Comparison of ENCODE assay signal across 13 mouse cellular contexts in the genomic region with DNA sequence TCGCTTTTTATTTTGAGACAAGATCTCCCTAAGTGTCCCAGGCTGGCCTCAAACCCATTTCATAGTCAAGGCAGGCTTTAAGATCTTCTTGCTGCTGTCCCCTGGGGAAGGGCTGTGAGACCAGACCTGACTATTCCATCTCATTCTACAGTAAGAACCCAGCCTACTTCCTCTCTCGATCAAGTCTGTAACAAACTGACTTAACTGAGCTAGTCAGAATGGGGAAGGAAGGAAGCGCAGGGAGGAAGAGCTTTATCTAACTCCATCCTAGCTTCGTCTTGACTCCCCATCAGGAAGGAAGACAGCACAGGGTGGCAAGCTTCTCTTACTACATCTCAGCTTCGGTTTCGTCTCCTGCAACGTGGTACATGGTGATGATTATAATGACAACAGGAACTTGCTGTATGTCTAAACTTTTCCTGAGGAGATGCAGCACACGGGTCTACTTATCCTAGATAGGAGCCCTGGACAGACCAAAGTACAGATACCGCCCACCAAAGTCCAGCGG. TPM values are rescaled to one million over a fixed set of nuclear protein-coding genes. Genes with fewer than 3 reads are reported as not detected.
DNase-seq lines count a peak whose midpoint lies in the region; ATAC-seq lines count a peak whose summit lies in the region.
"Had no signal": no experiment of that assay in that cellular context is flagged by ENCODE, and none has a peak within 500 bp of the region (broad histone marks: within the 10 kb centered on the region; RNA-seq: fewer than 3 reads in every experiment).

No protein-coding gene starts in this region.

- intact Hi-C loops in heart, postnatal 25 days (cut with DNase I): loop anchor here (5.0 kb wide), 1 partner anchor 73 kb away; a partner anchor contains a TSS

- DNase-seq in heart, adult 11 months: peak; percentile 96
- no peak for DNase-seq in heart, postnatal 25 days (ENCODE audit: low spot score)
- DNase-seq in spleen, postnatal 36 days (ENCODE audit: low spot score in 2 of 2): peak; percentile 61 to 75
- no peak for DNase-seq in spleen, postnatal 10 days (ENCODE audit: low spot score in 2 of 2)
- no peak for DNase-seq in left cerebral cortex, adult 9 months (ENCODE audit: low spot score in 2 of 2)
- no peak for DNase-seq in kidney, adult 11 months
- DNase-seq: adrenal gland, adult 8-10 months; cerebellum, adult 18-20 months; gastrocnemius, postnatal 14 days; heart, postnatal 4 days had no signal

- ATAC-seq in megakaryocyte progenitor cell, adult 5-6 weeks (replicated peaks; ENCODE audit: poor library complexity): peak; percentile 42
- ATAC-seq in activated CD4-positive, CD25-positive, alpha-beta regulatory T cell, adult 4 months: no peak
- ATAC-seq: midbrain, embryonic 15.5 days had no signal

RNA-seq across cellular contexts. Expression of a gene that starts 4.8 kb away (rescaled TPM):
- total RNA-seq in heart, postnatal 25 days (2021): 10 to 100 TPM; 19.3 to 21.6 TPM
- total RNA-seq in megakaryocyte progenitor cell, adult 5-6 weeks (2015): 26.6 and 29.2 TPM in 2 replicates
- total RNA-seq in megakaryocyte progenitor cell, adult 5-6 weeks (2017): 39.5 and 43.3 TPM in 2 replicates
- 10 to 100 TPM in 1 of 2 experiments, 1 to 10 TPM in 1; 8.3 to 10.8 TPM for polyA plus RNA-seq in activated CD4-positive, CD25-positive, alpha-beta regulatory T cell, adult 4 months (2017; shearing (Covaris generic))

RNA-seq across cellular contexts. Expression of a gene that starts 9.9 kb away (rescaled TPM):
- 1 to 10 TPM; 2.7 to 3.1 TPM for total RNA-seq in heart, postnatal 25 days (2021)
- 20.7 and 21.7 TPM in 2 replicates for total RNA-seq in megakaryocyte progenitor cell, adult 5-6 weeks (2015)
- total RNA-seq in megakaryocyte progenitor cell, adult 5-6 weeks (2017): 5.3 and 9.3 TPM in 2 replicates
- polyA plus RNA-seq in activated CD4-positive, CD25-positive, alpha-beta regulatory T cell, adult 4 months (2017; shearing (Covaris generic)): 1 to 10 TPM; 8.0 TPM

Comparison
In these comparisons a context has a peak if more than half of its experiments do, and no peak if none do; other contexts are left out.
1. DNase-seq: peak in heart, adult 11 months (single experiment) and spleen, postnatal 36 days (2 of 2); none in heart, postnatal 25 days (single experiment), spleen, postnatal 10 days (0 of 2), left cerebral cortex, adult 9 months (0 of 2) and kidney, adult 11 months (single experiment).